Mouse (Mus musculus): ENCODE measurements around the gene Fez1.

Gene Fez1

GRCm38 (mm10) chr9:36833043-36833881 is 11.6 kb downstream of the Fez1 start:
- DNase-seq (ENCODE audit: low spot score in 2 of 2) = no peak

GRCm38 (mm10) chr9:36833914-36834313 is 12.2 kb downstream of the Fez1 start:
- no peak for DNase-seq (ENCODE audit: low spot score in 2 of 2)

GRCm38 (mm10) chr9:36846346-36846745 is 24.7 kb downstream of the Fez1 start:
- DNase-seq (ENCODE audit: low spot score in 2 of 2) = no peak

- no peak for DNase-seq (ENCODE audit: low spot score in 2 of 2)
Measured at GRCm38 (mm10) chr9:36848661-36849060, 27.0 kb downstream of the Fez1 start.

- DNase-seq (ENCODE audit: low spot score in 2 of 2) = no peak
Measured at GRCm38 (mm10) chr9:36850091-36850490, 28.4 kb downstream of the Fez1 start.

- no peak for DNase-seq (ENCODE audit: low spot score in 2 of 2)
Measured at GRCm38 (mm10) chr9:36852175-36852574, 30.5 kb downstream of the Fez1 start.

- no peak for DNase-seq (ENCODE audit: low spot score in 2 of 2)
Measured at GRCm38 (mm10) chr9:36856351-36856750, 34.7 kb downstream of the Fez1 start.

- no peak for DNase-seq (ENCODE audit: low spot score in 2 of 2)
Measured at GRCm38 (mm10) chr9:36857476-36858117, 35.9 kb downstream of the Fez1 start.

GRCm38 (mm10) chr9:36858677-36859076 is 37.0 kb downstream of the Fez1 start:
- DNase-seq (ENCODE audit: low spot score in 2 of 2) = no peak

GRCm38 (mm10) chr9:36862576-36862975 is 40.9 kb downstream of the Fez1 start:
- DNase-seq (ENCODE audit: low spot score in 2 of 2) = no peak

- no peak for DNase-seq (ENCODE audit: low spot score in 2 of 2)
Measured at GRCm38 (mm10) chr9:36863694-36864093, 42.0 kb downstream of the Fez1 start.

- no peak for DNase-seq (ENCODE audit: low spot score in 2 of 2)
Measured at GRCm38 (mm10) chr9:36864862-36865813, 43.5 kb downstream of the Fez1 start.

GRCm38 (mm10) chr9:36868662-36869061 is 47.0 kb downstream of the Fez1 start:
- no peak for DNase-seq (ENCODE audit: low spot score in 2 of 2)

- no peak for DNase-seq (ENCODE audit: low spot score in 2 of 2)
Measured at GRCm38 (mm10) chr9:36870263-36870662, 48.6 kb downstream of the Fez1 start.

GRCm38 (mm10) chr9:36873796-36874195 is 52.1 kb downstream of the Fez1 start:
- no peak for DNase-seq (ENCODE audit: low spot score in 2 of 2)

GRCm38 (mm10) chr9:36876313-36876712 is 54.6 kb downstream of the Fez1 start:
- DNase-seq (ENCODE audit: low spot score in 2 of 2) = no peak

GRCm38 (mm10) chr9:36876787-36877186 is 55.1 kb downstream of the Fez1 start:
- no peak for DNase-seq (ENCODE audit: low spot score in 2 of 2)

GRCm38 (mm10) chr9:36881615-36882014 is 60.0 kb downstream of the Fez1 start:
- DNase-seq (ENCODE audit: low spot score in 2 of 2) = no peak

GRCm38 (mm10) chr9:36882034-36882745 is 60.5 kb downstream of the Fez1 start:
- DNase-seq (ENCODE audit: low spot score in 2 of 2) = no peak

- no peak for DNase-seq (ENCODE audit: low spot score in 2 of 2)
Measured at GRCm38 (mm10) chr9:36883569-36883968, 61.9 kb downstream of the Fez1 start.

- no peak for DNase-seq (ENCODE audit: low spot score in 2 of 2)
Measured at GRCm38 (mm10) chr9:36885237-36885636, 63.6 kb downstream of the Fez1 start.
